Mouse (Mus musculus) hindbrain, embryonic 11.5 days (tissue): ENCODE results near the gene Pamr1. TPM values are rescaled to one million over a fixed set of nuclear protein-coding genes. Genes with fewer than 3 reads are reported as not detected.

Source experiments
- ATAC-seq: fragments of 200-750 bp; cut with Nextera tagmentation; 2 replicates; pipeline ENCODE4 v1.8.0; 2017; ENCODE audit warnings: mild to moderate bottlenecking, moderate TSS enrichment, moderate library complexity; ENCODE audit not compliant: low FRiP score
- DNase-seq: peaks from one replicate; pipeline ENCODE4 v3.0.0-alpha.2; 2015; ENCODE audit warnings: low spot score
- H3K27ac ChIP-seq: fragments of 300-500 bp; sonication (generic); 2 replicates; pipeline ENCODE4 v1.5.1; 2014; ENCODE audit warnings: mild to moderate bottlenecking, low read depth, low read length
- H3K27me3 ChIP-seq: fragments of 300-500 bp; sonication (generic); 2 replicates; pipeline ENCODE4 v1.6.1; 2014; ENCODE audit warnings: mild to moderate bottlenecking, low read length, moderate library complexity, mixed read lengths; ENCODE audit not compliant: control insufficient read depth, insufficient read depth
- H3K36me3 ChIP-seq: fragments of 300-500 bp; sonication (generic); 2 replicates; pipeline ENCODE4 v1.6.1; 2014; ENCODE audit warnings: mild to moderate bottlenecking, low read length, moderate library complexity, mixed read lengths; ENCODE audit not compliant: control insufficient read depth, insufficient read depth
- H3K4me1 ChIP-seq: fragments of 300-500 bp; sonication (generic); replicated peaks from 2 replicates; pipeline ENCODE4 v1.6.1; 2014; ENCODE audit warnings: low read length, mixed read lengths; ENCODE audit not compliant: control insufficient read depth, insufficient read depth
- H3K4me2 ChIP-seq: fragments of 300-500 bp; sonication (generic); replicated peaks from 2 replicates; pipeline ENCODE4 v1.6.1; 2014; ENCODE audit warnings: mild to moderate bottlenecking, low read depth, low read length
- H3K4me3 ChIP-seq: fragments of 300-500 bp; sonication (generic); 2 replicates; pipeline ENCODE4 v1.5.1; 2014; ENCODE audit warnings: low read depth, low read length
- H3K9ac ChIP-seq: fragments of 300-500 bp; sonication (generic); 2 replicates; pipeline ENCODE4 v1.6.1; 2014; ENCODE audit warnings: low read depth, low read length
- H3K9me3 ChIP-seq: fragments of 300-500 bp; sonication (generic); 2 replicates; pipeline ENCODE4 v1.6.1; 2016; ENCODE audit warnings: low read length; ENCODE audit not compliant: control insufficient read depth
- WGBS: fragments of 180-500 bp; shearing (Covaris S2); extraction: QIAGEN DNeasy Blood & Tissue Kit; methylation state at CpG from one replicate; pipeline ENCODE4 v1.1.7; 2014; 5-methylcytosine and 5-hydroxymethylcytosine counted together
- polyA plus RNA-seq: library from polyadenylated mRNA; unstranded; fragments of >200 nt; fragmentation: Nextera tagmentation; extraction: Ambion mirVana; gene quantifications from 2 replicates; pipeline ENCODE4 v1.2.1, GENCODE M21; 2014

Gene Pamr1
- polyA plus RNA-seq, 1 experiment from 2014 or later, result 1.8 TPM

GRCm38 (mm10) chr2:102541404-102542125 lies 8.2 kb upstream of the Pamr1 start:
- H3K9me3 ChIP-seq, result no peaks in the 10 kb centered on the region
- no peaks in the 10 kb centered on the region for H3K36me3 ChIP-seq
- no peak overlapping the region for H3K4me3 ChIP-seq
- H3K9ac ChIP-seq, result no peak overlapping the region
- ATAC-seq, result no peak
- H3K27me3 ChIP-seq, result no peaks in the 10 kb centered on the region
- H3K27ac ChIP-seq, result no peak overlapping the region
- DNase-seq, result no peak
- WGBS, result 36% methylated on average over 4 of the region's 4 CpGs
- no peaks in the 10 kb centered on the region for H3K4me1 ChIP-seq
- H3K4me2 ChIP-seq, result no peak overlapping the region

DNA sequence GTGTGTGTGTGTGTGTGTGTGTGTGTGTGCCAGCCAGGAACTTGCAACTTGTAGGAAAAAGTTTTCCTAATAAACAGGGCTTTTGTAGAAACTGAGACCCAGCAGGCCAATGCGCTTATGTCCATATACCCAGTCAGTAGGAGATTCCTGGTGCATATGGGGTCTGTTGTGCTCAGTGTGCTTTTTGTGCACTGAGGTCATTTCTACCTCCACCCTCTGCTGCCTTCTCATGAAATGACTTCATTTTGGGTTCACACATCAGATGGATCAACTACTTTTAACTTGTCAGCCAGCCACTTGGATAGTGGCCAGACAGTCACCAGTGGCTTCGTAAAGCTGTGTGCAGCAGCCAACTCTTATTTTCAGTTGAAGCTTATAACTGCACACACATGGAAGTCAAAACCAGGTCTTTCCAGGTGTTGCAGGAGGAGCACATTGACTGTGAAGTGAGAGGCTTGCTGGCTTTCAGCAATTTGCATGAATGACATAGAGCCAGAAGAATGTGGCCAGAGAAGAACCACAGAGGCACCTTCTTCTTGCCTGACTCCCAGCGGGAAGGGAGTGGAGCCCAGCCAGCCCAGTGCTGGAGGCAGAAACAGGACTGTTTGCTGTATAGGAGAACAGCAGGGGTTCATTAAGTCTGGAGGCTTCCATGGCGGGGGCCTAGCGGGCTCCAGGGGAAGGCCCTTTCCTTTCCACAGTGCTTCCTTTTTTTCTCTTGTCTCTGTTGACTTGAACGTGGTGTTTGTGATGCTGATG lies 5.7 kb upstream of the Pamr1 start:
- Histone ChIP-seq H3K9ac (no peak overlapping the region), H3K27me3 (peaks cover 2% of the 10 kb centered on the region; the same call in 1 of the 2 replicates), H3K36me3 (no peaks in the 10 kb centered on the region), H3K4me1 (no peaks in the 10 kb centered on the region), H3K4me2 (no peak overlapping the region), H3K27ac (no peak overlapping the region), H3K4me3 (no peak overlapping the region), H3K9me3 (no peaks in the 10 kb centered on the region)
- ATAC-seq (no peak), DNase-seq (no peak)
- WGBS, result 40% methylated on average over 6 of the region's 6 CpGs

DNA sequence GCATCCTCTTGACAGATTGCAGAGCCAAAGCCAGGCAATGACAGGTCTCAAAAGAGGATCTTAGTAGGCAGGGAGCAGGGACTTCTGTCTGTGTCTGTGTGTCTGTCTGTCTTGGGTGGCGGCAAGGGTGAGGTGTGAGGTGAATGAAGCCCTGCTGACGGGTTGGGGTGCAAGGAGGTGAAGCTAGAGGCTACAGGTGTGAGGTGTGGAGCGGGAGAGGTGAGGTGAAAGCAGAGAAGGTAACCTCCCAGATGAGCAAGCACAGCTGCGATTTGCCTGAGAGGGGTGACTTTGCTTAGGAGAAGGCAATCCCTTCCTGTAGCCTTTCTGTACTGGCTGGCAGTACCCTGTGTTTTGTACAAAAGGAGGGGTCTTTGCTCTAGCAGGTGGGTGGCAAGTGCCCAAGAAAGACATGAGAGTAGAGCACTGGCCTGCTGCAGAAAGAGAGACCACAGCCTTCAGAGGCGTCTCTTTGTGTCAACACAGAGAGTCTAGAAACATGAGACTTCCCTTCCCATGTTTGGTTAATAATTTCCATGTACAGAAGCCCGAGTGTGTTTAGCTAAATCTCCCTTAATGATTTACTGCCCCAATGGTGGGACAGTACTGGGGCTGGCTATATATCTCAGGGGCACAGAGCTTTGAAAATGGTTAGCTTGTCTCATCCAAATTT lies 1.2 kb downstream of the Pamr1 start:
- Histone ChIP-seq H3K27me3 (peaks cover 6% of the 10 kb centered on the region), H3K4me3 (no peak overlapping the region), H3K9ac (no peak overlapping the region), H3K4me2 (no peak overlapping the region), H3K9me3 (no peaks in the 10 kb centered on the region), H3K4me1 (no peaks in the 10 kb centered on the region), H3K36me3 (no peaks in the 10 kb centered on the region), H3K27ac (no peak overlapping the region)
- DNase-seq (no peak), ATAC-seq (no peak)
- 37% methylated on average over 6 of the region's 6 CpGs for WGBS

DNA sequence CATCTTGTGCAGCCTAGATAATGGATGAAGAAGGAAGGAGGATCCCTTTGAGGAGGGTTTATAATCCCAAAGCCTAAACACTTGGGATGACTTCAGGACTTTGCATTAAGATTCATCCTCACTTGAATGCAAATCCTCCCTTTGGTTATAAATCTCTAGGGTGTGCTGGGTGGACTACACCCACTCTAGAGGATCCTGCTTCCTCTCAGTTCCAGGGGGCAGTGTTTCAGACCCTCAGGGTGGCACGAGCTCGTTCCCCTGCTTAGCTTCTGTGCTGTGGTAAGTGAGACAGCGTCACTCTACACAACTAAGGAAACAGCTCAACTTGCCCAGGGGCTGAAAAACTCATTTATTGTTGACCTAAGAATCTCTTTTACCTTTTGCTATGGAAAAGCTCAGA lies 1.8 kb downstream of the Pamr1 start:
- no peaks in the 10 kb centered on the region for H3K36me3 ChIP-seq
- no peak for ATAC-seq
- no peak overlapping the region for H3K4me2 ChIP-seq
- no peak for DNase-seq
- no peak overlapping the region for H3K9ac ChIP-seq
- H3K27me3 ChIP-seq, result peaks cover 6% of the 10 kb centered on the region
- no peak overlapping the region for H3K27ac ChIP-seq
- 55% methylated on average over 3 of the region's 3 CpGs for WGBS
- no peaks in the 10 kb centered on the region for H3K9me3 ChIP-seq
- no peak overlapping the region for H3K4me3 ChIP-seq
- H3K4me1 ChIP-seq, result no peaks in the 10 kb centered on the region

GRCm38 (mm10) chr2:102552095-102552537 lies 2.3 kb downstream of the Pamr1 start:
- 65% methylated on average over 5 of the region's 5 CpGs for WGBS
- no peaks in the 10 kb centered on the region for H3K36me3 ChIP-seq
- H3K9ac ChIP-seq, result no peak overlapping the region
- no peaks in the 10 kb centered on the region for H3K9me3 ChIP-seq
- no peak overlapping the region for H3K4me3 ChIP-seq
- no peaks in the 10 kb centered on the region for H3K4me1 ChIP-seq
- H3K27me3 ChIP-seq, result peaks cover 6% of the 10 kb centered on the region
- H3K27ac ChIP-seq, result no peak overlapping the region
- no peak overlapping the region for H3K4me2 ChIP-seq
- no peak for DNase-seq
- no peak for ATAC-seq

- Histone ChIP-seq H3K4me3 (no peak overlapping the region), H3K36me3 (no peaks in the 10 kb centered on the region), H3K4me1 (no peaks in the 10 kb centered on the region), H3K27me3 (no peaks in the 10 kb centered on the region), H3K9ac (no peak overlapping the region), H3K9me3 (no peaks in the 10 kb centered on the region), H3K4me2 (no peak overlapping the region), H3K27ac (no peak overlapping the region)
- DNase-seq, result no peak
- ATAC-seq, result no peak
- WGBS, result 84% methylated on average over 4 of the region's 4 CpGs
Measured at GRCm38 (mm10) chr2:102557085-102557484, 7.3 kb downstream of the Pamr1 start.

DNA sequence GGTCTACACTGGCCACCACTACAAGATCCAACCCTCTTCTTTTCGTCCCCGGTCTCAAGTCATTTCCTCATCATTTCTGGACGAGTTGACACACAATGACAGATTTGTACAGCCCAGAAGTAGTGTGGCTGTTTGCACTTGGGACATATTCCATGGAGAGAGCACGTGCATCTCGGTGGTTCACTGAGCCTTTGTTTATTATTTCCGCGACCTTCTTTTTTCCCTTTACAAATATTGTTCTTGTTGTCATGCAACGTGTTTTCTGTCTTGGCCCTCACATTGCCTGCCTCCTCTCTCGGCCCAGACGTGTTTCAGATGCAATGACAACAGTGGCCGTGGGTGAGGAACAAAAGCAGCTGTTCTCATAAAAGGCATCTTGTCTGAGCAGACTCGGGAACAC lies 9.2 kb downstream of the Pamr1 start:
- H3K27me3 ChIP-seq, result no peaks in the 10 kb centered on the region
- 77% methylated on average over 12 of the region's 12 CpGs for WGBS
- no peaks in the 10 kb centered on the region for H3K9me3 ChIP-seq
- DNase-seq (no peak), ATAC-seq (no peak)
- no peak overlapping the region for H3K9ac ChIP-seq
- H3K4me1 ChIP-seq, result no peaks in the 10 kb centered on the region
- no peaks in the 10 kb centered on the region for H3K36me3 ChIP-seq
- H3K4me2 ChIP-seq, result no peak overlapping the region
- H3K4me3 ChIP-seq, result no peak overlapping the region
- H3K27ac ChIP-seq, result no peak overlapping the region

- H3K27me3 ChIP-seq, result no peaks in the 10 kb centered on the region
- H3K27ac ChIP-seq, result no peak overlapping the region
- H3K4me1 ChIP-seq, result no peaks in the 10 kb centered on the region
- no peak for DNase-seq
- 69% methylated on average over 1 of the region's 1 CpGs for WGBS
- no peaks in the 10 kb centered on the region for H3K9me3 ChIP-seq
- H3K4me3 ChIP-seq, result no peak overlapping the region
- H3K36me3 ChIP-seq, result no peaks in the 10 kb centered on the region
- no peak overlapping the region for H3K4me2 ChIP-seq
- no peak for ATAC-seq
- no peak overlapping the region for H3K9ac ChIP-seq
Measured at GRCm38 (mm10) chr2:102563848-102564247, 14.0 kb downstream of the Pamr1 start.
